Mouse (Mus musculus) CD4-positive naive resting alpha-beta T cell, adult 76 days (primary cell): ENCODE results near the gene Ppp6c. TPM values are rescaled to one million over a fixed set of nuclear protein-coding genes. Genes with fewer than 3 reads are reported as not detected.

Experiments used
- total RNA-seq: library from RNA; stranded (reverse); gene quantifications from one replicate; pipeline ENCODE4 v1.2.4, GENCODE M21; 2023

The Ppp6c gene
- 65.8 TPM for total RNA-seq

GRCm38 (mm10) chr2:39226019-39226640 is at the start of gene Ppp6c:
Ppp6c (minus strand) TSS chr2:39226451.

GRCm38 (mm10) chr2:39190561-39191056 is 35.6 kb downstream of the Ppp6c start, which contains the start of gene Scai:
Scai (minus strand) TSS chr2:39190734.

Other genes starting within 250 kb of the Ppp6c start
- gene Wdr38, start 229.0 kb downstream of the Ppp6c start, total RNA-seq = 0.21 TPM
- 59.4 TPM for gene Arpc5l, start 221.1 kb downstream of the Ppp6c start, total RNA-seq
- gene Rpl35, start 220.8 kb downstream of the Ppp6c start, total RNA-seq = 979 TPM
- 27.7 TPM for gene Golga1, start 160.9 kb downstream of the Ppp6c start, total RNA-seq
- gene Scai, start 35.7 kb downstream of the Ppp6c start, total RNA-seq = 35.6 TPM